Mouse (Mus musculus): ENCODE measurements at regions not wholly inside any gene's neighbourhood (a gene's known extent, or its start where the extent isn't known, plus 50 kb on each side); places are given as distances from the start of the nearest gene placed in this dataset.
A peak's percentile ranks its signal among the peaks of the same experiment; 100 is the strongest.

- DNase-seq (ENCODE audit: extremely low read depth, insufficient read length, low spot score): no peak
These were observed 436.6 kb downstream of the Meis1 start for GRCm38 (mm10) chr11:18581997-18582780.

- no peak for DNase-seq (ENCODE audit: extremely low read depth, insufficient read length, low spot score)
These were observed 437.5 kb downstream of the Meis1 start for GRCm38 (mm10) chr11:18581078-18581800.

GRCm38 (mm10) chr11:18571557-18572209, 447.1 kb downstream of the Meis1 start:
- DNase-seq (ENCODE audit: extremely low read depth, insufficient read length, low spot score): no peak

GRCm38 (mm10) chr11:18563011-18563410, 455.8 kb downstream of the Meis1 start:
- no peak for DNase-seq (ENCODE audit: extremely low read depth, insufficient read length, low spot score)

GRCm38 (mm10) chr11:18558665-18559064, 460.1 kb downstream of the Meis1 start:
- DNase-seq (ENCODE audit: extremely low read depth, insufficient read length, low spot score): no peak

- no peak for DNase-seq (ENCODE audit: extremely low read depth, insufficient read length, low spot score)
These were observed 483.3 kb downstream of the Meis1 start for GRCm38 (mm10) chr11:18535592-18535857.

- DNase-seq (ENCODE audit: extremely low read depth, insufficient read length, low spot score): no peak
These were observed 483.8 kb downstream of the Meis1 start for GRCm38 (mm10) chr11:18534807-18535591.

GRCm38 (mm10) chr11:18531264-18532110, 487.3 kb downstream of the Meis1 start:
- no peak for DNase-seq (ENCODE audit: extremely low read depth, insufficient read length, low spot score)

GRCm38 (mm10) chr11:18528568-18528967, 490.2 kb downstream of the Meis1 start:
- no peak for DNase-seq (ENCODE audit: extremely low read depth, insufficient read length, low spot score)

GRCm38 (mm10) chr11:18495108-18495757, 523.6 kb downstream of the Meis1 start:
- DNase-seq (ENCODE audit: extremely low read depth, insufficient read length, low spot score): no peak

- no peak for DNase-seq (ENCODE audit: extremely low read depth, insufficient read length, low spot score)
These were observed 524.8 kb downstream of the Meis1 start for GRCm38 (mm10) chr11:18493981-18494380.

- peak; percentile 35 for DNase-seq (ENCODE audit: extremely low read depth, insufficient read length, low spot score)
These were observed 525.7 kb downstream of the Meis1 start for GRCm38 (mm10) chr11:18493086-18493485.

GRCm38 (mm10) chr11:18489517-18490256, 529.1 kb downstream of the Meis1 start:
- no peak for DNase-seq (ENCODE audit: extremely low read depth, insufficient read length, low spot score)

GRCm38 (mm10) chr11:18478841-18479240, 525.2 kb upstream of the Etaa1 start:
- no peak for DNase-seq (ENCODE audit: extremely low read depth, insufficient read length, low spot score)

GRCm38 (mm10) chr11:18451271-18451670, 497.6 kb upstream of the Etaa1 start:
- DNase-seq (ENCODE audit: extremely low read depth, insufficient read length, low spot score): no peak

- DNase-seq (ENCODE audit: extremely low read depth, insufficient read length, low spot score): no peak
These were observed 495.2 kb upstream of the Etaa1 start for GRCm38 (mm10) chr11:18448879-18449278.

- DNase-seq (ENCODE audit: extremely low read depth, insufficient read length, low spot score): no peak
These were observed 490.9 kb upstream of the Etaa1 start for GRCm38 (mm10) chr11:18444600-18444999.

- DNase-seq (ENCODE audit: extremely low read depth, insufficient read length, low spot score): no peak
These were observed 490.4 kb upstream of the Etaa1 start for GRCm38 (mm10) chr11:18444101-18444500.

GRCm38 (mm10) chr11:18443156-18443555, 489.5 kb upstream of the Etaa1 start:
- DNase-seq (ENCODE audit: extremely low read depth, insufficient read length, low spot score): no peak
